Mouse (Mus musculus) brain, adult 2 months (tissue): ENCODE results near the gene Gm45711.
A peak's percentile ranks its signal among the peaks of the same experiment; 100 is the strongest.
"Not testable (repeated sequence)": the region's sequence is repeated elsewhere in the genome, so short reads cannot be mapped to it uniquely, and the experiment has no call there.

Experiments used
- DNase-seq: peaks from one replicate; pipeline ENCODE4 v3.0.0; 2011; ENCODE audit warnings: low read depth, low spot score

The Gm45711 gene

GRCm38 (mm10) chr8:104321267-104321666 lies 11.4 kb upstream of the Gm45711 start, which contains the start of gene Gm11020:
Gm11020 (plus strand) TSS chr8:104321567.
- not testable (repeated sequence) for DNase-seq

- peak; percentile 25 for DNase-seq
Observed at GRCm38 (mm10) chr8:104313311-104313710, 3.4 kb upstream of the Gm45711 start.

GRCm38 (mm10) chr8:104312023-104312422 lies 2.1 kb upstream of the Gm45711 start:
- DNase-seq, result not testable (repeated sequence)

- not testable (repeated sequence) for DNase-seq
Observed at GRCm38 (mm10) chr8:104308341-104308740, 1.5 kb downstream of the Gm45711 start.

GRCm38 (mm10) chr8:104304962-104305361 lies 4.9 kb downstream of the Gm45711 start:
- DNase-seq, result no peak

GRCm38 (mm10) chr8:104302536-104302935 lies 7.3 kb downstream of the Gm45711 start:
- DNase-seq, result not testable (repeated sequence)

- not testable (repeated sequence) for DNase-seq
Observed at GRCm38 (mm10) chr8:104301577-104301976, 8.3 kb downstream of the Gm45711 start.

- DNase-seq, result no peak
Observed at GRCm38 (mm10) chr8:104294396-104294795, 15.5 kb downstream of the Gm45711 start.

- DNase-seq, result not testable (repeated sequence)
Observed at GRCm38 (mm10) chr8:104293081-104293480, 16.8 kb downstream of the Gm45711 start, which contains the start of gene Cmtm2a. Cmtm2a (minus strand) TSS chr8:104293181.

GRCm38 (mm10) chr8:104268937-104269440 lies 40.9 kb downstream of the Gm45711 start:
- DNase-seq, result no peak

GRCm38 (mm10) chr8:104268368-104268767 lies 41.5 kb downstream of the Gm45711 start:
- no peak for DNase-seq

- not testable (repeated sequence) for DNase-seq
Observed at GRCm38 (mm10) chr8:104264271-104264935, 45.5 kb downstream of the Gm45711 start.

GRCm38 (mm10) chr8:104261802-104262201 lies 48.1 kb downstream of the Gm45711 start:
- not testable (repeated sequence) for DNase-seq

GRCm38 (mm10) chr8:104253016-104253415 lies 56.9 kb downstream of the Gm45711 start:
- no peak for DNase-seq

GRCm38 (mm10) chr8:104251461-104251860 lies 58.4 kb downstream of the Gm45711 start:
- no peak for DNase-seq

GRCm38 (mm10) chr8:104250439-104251367 lies 59.2 kb downstream of the Gm45711 start, which contains the start of gene Cklf:
Cklf (plus strand) TSS chr8:104250861.
- peak; percentile 91 for DNase-seq

GRCm38 (mm10) chr8:104249442-104249996 lies 60.4 kb downstream of the Gm45711 start:
- no peak for DNase-seq

GRCm38 (mm10) chr8:104248276-104248675 lies 61.6 kb downstream of the Gm45711 start, which contains the start of gene Tk2:
Tk2 (minus strand) TSS chr8:104248558.
- peak; percentile 91 for DNase-seq

GRCm38 (mm10) chr8:104247908-104248275 lies 62.0 kb downstream of the Gm45711 start:
- peak; percentile 55 for DNase-seq

- DNase-seq, result peak; percentile 25
Observed at GRCm38 (mm10) chr8:104247054-104247907, 62.6 kb downstream of the Gm45711 start.

GRCm38 (mm10) chr8:104246621-104247020 lies 63.3 kb downstream of the Gm45711 start:
- DNase-seq, result no peak
